Mouse (Mus musculus) kidney, adult 2 months (tissue): ENCODE measurements around the gene Pmm1.

Source experiments
- CTCF ChIP-seq: fragments of 200-500 bp; conservative IDR thresholded peaks from 2 replicates; pipeline ENCODE4 v1.5.1; 2011; ENCODE audit warnings: low read depth, mild to moderate bottlenecking, control low read depth, low read length, moderate library complexity, mixed read lengths; ENCODE audit not compliant: insufficient read depth, insufficient read length
- POLR2A ChIP-seq: fragments of 200-500 bp; IDR thresholded peaks from one replicate; pipeline ENCODE4 v1.6.1; 2011; ENCODE audit warnings: low read depth, low read length, control low read depth

GRCm38 (mm10) chr15:81993992-81994391 is 33.3 kb upstream of the Pmm1 start:
- TF ChIP-seq CTCF = no peak
- TF ChIP-seq POLR2A = no peak
